Mouse (Mus musculus) liver, embryonic 14.5 days (tissue): ENCODE measurements at regions not wholly inside any gene's neighbourhood (a gene's known extent, or its start where the extent isn't known, plus 50 kb on each side); places are given as distances from the start of the nearest gene placed in this dataset.

Experiments
- ATAC-seq: fragments of 200-750 bp; cut with Nextera tagmentation; 2 replicates; pipeline ENCODE4 v1.8.0; 2017; ENCODE audit warnings: moderate number of reproducible peaks, mild to moderate bottlenecking, moderate library complexity; ENCODE audit not compliant: insufficient read depth
- DNase-seq, 3 experiments: peaks; one replicate each; pipeline ENCODE4 v3.0.0-alpha.2; 2012 to 2013; ENCODE audit warnings: low read depth in 3 of 3, low spot score in 3 of 3
- H3K27ac ChIP-seq: fragments of 300-500 bp; sonication (generic); 2 replicates; pipeline ENCODE4 v1.5.1; 2014; ENCODE audit warnings: moderate library complexity, mild to moderate bottlenecking, control low read depth, inconsistent platforms
- H3K27me3 ChIP-seq: fragments of 300-500 bp; sonication (generic); 2 replicates; pipeline ENCODE4 v1.6.1; 2014; ENCODE audit warnings: mild to moderate bottlenecking, low read length, moderate library complexity; ENCODE audit not compliant: control insufficient read depth, insufficient read depth
- H3K36me3 ChIP-seq: fragments of 300-500 bp; sonication (generic); replicated peaks from 2 replicates; pipeline ENCODE4 v1.6.1; 2014; ENCODE audit warnings: low read depth; ENCODE audit not compliant: control insufficient read depth, insufficient read depth
- H3K4me1 ChIP-seq, 2 experiments: fragments of 200-500 bp in 1 of 2; fragments of 300-500 bp in 1 of 2; sonication (generic) in 1 of 2; replicated peaks; 2 replicates each; pipeline ENCODE4 v1.6.1; 2012 to 2014; ENCODE audit warnings: antibody characterized with exemption in 1 of 2, inconsistent platforms in 1 of 2, low read length in 1 of 2; ENCODE audit not compliant: control insufficient read depth in 2 of 2, insufficient read depth in 2 of 2
- H3K4me2 ChIP-seq: fragments of 300-500 bp; sonication (generic); 2 replicates; pipeline ENCODE4 v1.6.1; 2014; ENCODE audit warnings: low read depth, mild to moderate bottlenecking, control low read depth, moderate library complexity
- H3K4me3 ChIP-seq, 2 experiments: fragments of 200-500 bp in 1 of 2; fragments of 300-500 bp in 1 of 2; sonication (generic) in 1 of 2; 2 replicates each; pipeline ENCODE4 v1.5.1; 2012 to 2014; ENCODE audit warnings: low read depth in 2 of 2, low read length in 2 of 2, mild to moderate bottlenecking in 2 of 2, control low read depth in 1 of 2, inconsistent platforms in 1 of 2, moderate library complexity in 1 of 2; ENCODE audit not compliant: insufficient read depth in 1 of 2
- H3K9ac ChIP-seq: fragments of 300-500 bp; sonication (generic); replicated peaks from 2 replicates; pipeline ENCODE4 v1.6.1; 2014; ENCODE audit warnings: mild to moderate bottlenecking, control low read depth, moderate library complexity
- H3K9me3 ChIP-seq: fragments of 300-500 bp; sonication (generic); 2 replicates; pipeline ENCODE4 v1.6.1; 2016; ENCODE audit warnings: low read length, mixed read lengths; ENCODE audit not compliant: control insufficient read depth
- CTCF ChIP-seq: IDR thresholded peaks from 2 replicates; pipeline ENCODE4 v1.5.1; 2016; ENCODE audit warnings: antibody characterized with exemption, low read depth, control low read depth
- EP300 ChIP-seq: IDR thresholded peaks from 2 replicates; pipeline ENCODE4 v1.6.1; 2016; ENCODE audit warnings: antibody characterized with exemption, low read depth
- WGBS: fragments of 180-500 bp; shearing (Covaris S2); extraction: QIAGEN DNeasy Blood & Tissue Kit; methylation state at CpG from one replicate; pipeline ENCODE4 v1.1.7; 2014; ENCODE audit not compliant: insufficient replicate concordance; 5-methylcytosine and 5-hydroxymethylcytosine counted together

GRCm38 (mm10) chr16:93019800-93020555 lies 194.0 kb upstream of the Runx1 start:
- no peaks in the 10 kb centered on the region for H3K4me1 ChIP-seq
- DNase-seq (no peak), ATAC-seq (no peak)
- H3K36me3 ChIP-seq, result no peaks in the 10 kb centered on the region
- WGBS, result 46% methylated on average over 7 of the region's 7 CpGs
- no peak overlapping the region for H3K9ac ChIP-seq
- no peak overlapping the region for H3K27ac ChIP-seq
- no peak overlapping the region for H3K4me2 ChIP-seq
- H3K9me3 ChIP-seq, result no peaks in the 10 kb centered on the region
- TF ChIP-seq CTCF (no peak), EP300 (no peak)
- no peak overlapping the region for H3K4me3 ChIP-seq
- no peaks in the 10 kb centered on the region for H3K27me3 ChIP-seq

GRCm38 (mm10) chr16:93018766-93019165 lies 192.8 kb upstream of the Runx1 start:
- no peak for DNase-seq
- no peak for ATAC-seq
- Histone ChIP-seq H3K4me2 (no peak overlapping the region), H3K9ac (no peak overlapping the region), H3K4me3 (no peak overlapping the region), H3K27me3 (no peaks in the 10 kb centered on the region), H3K4me1 (no peaks in the 10 kb centered on the region), H3K27ac (no peak overlapping the region), H3K9me3 (no peaks in the 10 kb centered on the region), H3K36me3 (no peaks in the 10 kb centered on the region)
- WGBS, result 56% methylated on average over 5 of the region's 5 CpGs
- TF ChIP-seq EP300, result no peak
- no peak for TF ChIP-seq CTCF

- no peak overlapping the region for H3K4me2 ChIP-seq
- WGBS, result 65% methylated on average over 9 of the region's 9 CpGs
- no peak for TF ChIP-seq CTCF
- TF ChIP-seq EP300, result no peak
- H3K36me3 ChIP-seq, result no peaks in the 10 kb centered on the region
- no peak overlapping the region for H3K9ac ChIP-seq
- no peak overlapping the region for H3K4me3 ChIP-seq
- H3K9me3 ChIP-seq, result no peaks in the 10 kb centered on the region
- DNase-seq, result no peak
- no peak overlapping the region for H3K27ac ChIP-seq
- no peaks in the 10 kb centered on the region for H3K27me3 ChIP-seq
- no peak for ATAC-seq
- H3K4me1 ChIP-seq, result no peaks in the 10 kb centered on the region
Observed at GRCm38 (mm10) chr16:93017025-93017424, 191.1 kb upstream of the Runx1 start.

- TF ChIP-seq EP300 (no peak), CTCF (no peak)
- no peak overlapping the region for H3K27ac ChIP-seq
- H3K4me2 ChIP-seq, result no peak overlapping the region
- DNase-seq (no peak), ATAC-seq (no peak)
- H3K9ac ChIP-seq, result no peak overlapping the region
- H3K36me3 ChIP-seq, result no peaks in the 10 kb centered on the region
- H3K4me3 ChIP-seq, result no peak overlapping the region
- no peaks in the 10 kb centered on the region for H3K9me3 ChIP-seq
- 74% methylated on average over 6 of the region's 6 CpGs for WGBS
- no peaks in the 10 kb centered on the region for H3K4me1 ChIP-seq
- no peaks in the 10 kb centered on the region for H3K27me3 ChIP-seq
Observed at GRCm38 (mm10) chr16:93015636-93016035, 189.7 kb upstream of the Runx1 start.

GRCm38 (mm10) chr16:93014991-93015390 lies 189.0 kb upstream of the Runx1 start:
- ATAC-seq (no peak), DNase-seq (no peak)
- H3K4me2 ChIP-seq, result no peak overlapping the region
- H3K36me3 ChIP-seq, result no peaks in the 10 kb centered on the region
- H3K4me1 ChIP-seq, result no peaks in the 10 kb centered on the region
- H3K27ac ChIP-seq, result no peak overlapping the region
- no peak overlapping the region for H3K9ac ChIP-seq
- TF ChIP-seq CTCF (no peak), EP300 (no peak)
- H3K9me3 ChIP-seq, result no peaks in the 10 kb centered on the region
- WGBS, result 71% methylated on average over 9 of the region's 9 CpGs
- H3K4me3 ChIP-seq, result no peak overlapping the region
- no peaks in the 10 kb centered on the region for H3K27me3 ChIP-seq
